Mouse (Mus musculus) MEL (cell line): ENCODE measurements around the gene Pcdh19.

Experiments used
- BHLHE40 ChIP-seq: IDR thresholded peaks from 2 replicates; pipeline ENCODE4 v1.6.1; 2012; ENCODE audit warnings: low read depth, mild to moderate bottlenecking, inconsistent platforms, low read length, improper control_type of control experiment, borderline replicate concordance
- CTCF ChIP-seq, 3 experiments: IDR thresholded peaks in 2 of 3; conservative IDR thresholded peaks in 1 of 3; 2 replicates each; pipeline ENCODE4 v1.5.1; 2011 to 2012; ENCODE audit warnings: low read length in 3 of 3, low read depth in 2 of 3, mild to moderate bottlenecking in 2 of 3, improper control_type of control experiment in 1 of 3, inconsistent platforms in 1 of 3, mixed read lengths in 1 of 3, moderate library complexity in 1 of 3; ENCODE audit not compliant: control insufficient read depth in 1 of 3, insufficient read depth in 1 of 3, poor library complexity in 1 of 3, severe bottlenecking in 1 of 3
- MAFK ChIP-seq: IDR thresholded peaks from 2 replicates; pipeline ENCODE4 v1.6.1; 2011; ENCODE audit warnings: low read depth, mild to moderate bottlenecking, low read length, improper control_type of control experiment, borderline replicate concordance
- MAX ChIP-seq: IDR thresholded peaks from 2 replicates; pipeline ENCODE4 v1.6.1; 2011; ENCODE audit warnings: low read length, improper control_type of control experiment
- POLR2AphosphoS2 ChIP-seq: IDR thresholded peaks from 2 replicates; pipeline ENCODE4 v1.6.1; 2011; ENCODE audit warnings: low read length, improper control_type of control experiment
- RCOR1 ChIP-seq: IDR thresholded peaks from 2 replicates; pipeline ENCODE4 v1.6.1; 2012; ENCODE audit warnings: low read depth, mild to moderate bottlenecking, inconsistent platforms, low read length, improper control_type of control experiment
- USF1 ChIP-seq: IDR thresholded peaks from 2 replicates; pipeline ENCODE4 v1.6.1; 2014; ENCODE audit warnings: low read depth, mild to moderate bottlenecking, inconsistent platforms, low read length, improper control_type of control experiment, moderate library complexity
- ZC3H11A ChIP-seq: IDR thresholded peaks from 2 replicates; pipeline ENCODE4 v1.6.1; 2012; ENCODE audit warnings: low read depth, mild to moderate bottlenecking, inconsistent platforms, low read length, improper control_type of control experiment

DNA sequence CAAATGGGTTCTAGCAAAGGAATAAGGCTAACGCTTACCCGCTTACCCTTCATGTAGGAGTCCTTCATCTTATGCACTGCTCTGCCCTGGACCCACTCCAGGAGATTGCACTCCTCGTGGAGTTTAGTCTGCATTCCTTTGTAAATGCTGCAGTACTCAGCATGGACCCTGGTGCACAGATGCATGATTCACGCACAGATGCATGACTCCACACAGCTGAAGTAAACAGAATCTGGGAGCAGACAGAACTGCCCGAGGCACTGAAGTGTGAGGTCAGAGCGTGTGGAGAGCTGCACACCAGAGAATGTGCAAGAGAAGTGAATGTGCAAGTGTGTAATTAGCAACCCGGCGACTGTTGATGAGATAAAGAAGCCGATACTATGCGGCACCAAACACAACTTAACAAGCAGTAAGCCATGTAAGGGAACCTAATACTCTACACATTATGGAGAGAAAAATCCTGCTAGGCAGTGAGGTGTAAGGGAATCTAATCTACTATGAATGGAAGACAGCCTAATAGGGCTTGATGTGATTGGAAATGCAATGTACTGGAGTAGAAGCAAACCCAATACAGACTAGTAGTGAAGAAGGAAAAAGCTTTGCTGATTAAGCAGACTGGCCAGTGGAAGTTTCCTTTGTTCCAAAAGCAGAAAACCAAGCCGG lies 32.8 kb downstream of the Pcdh19 start:
- no peak for TF ChIP-seq MAX
- no peak for TF ChIP-seq CTCF (IDR thresholded peaks at IDR 0.05 in 2 of 3, conservative IDR thresholded peaks at IDR 0.05 in 1 of 3; ENCODE audit: control insufficient read depth in 1 of 3, insufficient read depth in 1 of 3, low read depth in 2 of 3, low read length in 3 of 3, poor library complexity in 1 of 3, severe bottlenecking in 1 of 3)
- no peak for TF ChIP-seq POLR2AphosphoS2
- TF ChIP-seq MAFK: no peak
- no peak for TF ChIP-seq USF1
- TF ChIP-seq BHLHE40: no peak
- TF ChIP-seq RCOR1: no peak
- no peak for TF ChIP-seq ZC3H11A
